Mouse (Mus musculus): ENCODE results near the gene Slc47a2.

GRCm38 (mm10) chr11:61283414-61284049 lies 59.1 kb downstream of the Slc47a2 start:
- TF ChIP-seq CTCF (IDR thresholded peaks at IDR 0.05; ENCODE audit: low read depth, low read length) (no peak), POLR2A (IDR thresholded peaks at IDR 0.05; ENCODE audit: extremely low read depth, insufficient read depth, low read length) (no peak)
